Mouse (Mus musculus): ENCODE data around the gene Hsf2bp.
"Not testable (repeated sequence)": the region's sequence is repeated elsewhere in the genome, so short reads cannot be mapped to it uniquely, and the experiment has no call there.

The Hsf2bp gene

GRCm38 (mm10) chr17:32035609-32036508 lies at the start of gene Hsf2bp, which contains the start of gene Rrp1b:
TSS of gene Hsf2bp (minus strand) at chr17:32036349.
TSS of gene Rrp1b (plus strand) at chr17:32036100.
- DNase-seq = peak; percentile 73

DNA sequence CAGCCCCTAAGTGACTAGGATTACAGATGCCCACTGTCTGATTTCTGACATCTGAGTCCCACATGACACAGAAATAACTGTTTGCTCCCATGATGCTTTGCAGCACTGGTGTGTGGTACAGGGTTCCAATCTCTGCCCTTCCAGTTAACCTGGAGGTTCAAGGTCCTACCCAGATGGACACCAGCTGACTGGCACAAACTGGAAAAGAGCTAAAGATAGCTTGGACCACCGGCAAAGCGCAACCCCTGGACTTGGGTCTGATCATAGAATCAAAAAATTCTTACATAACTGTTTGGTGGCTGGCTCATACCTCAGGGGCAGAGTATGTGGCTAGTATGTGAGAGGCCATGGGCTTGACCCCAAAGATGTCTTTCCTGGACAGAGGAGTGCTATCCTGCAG lies 47.2 kb upstream of the Hsf2bp start:
- no peak for DNase-seq

- peak; percentile 49 for DNase-seq
Observed at GRCm38 (mm10) chr17:32075164-32075563, 39.0 kb upstream of the Hsf2bp start.

GRCm38 (mm10) chr17:32074658-32075057 lies 38.5 kb upstream of the Hsf2bp start:
- no peak for DNase-seq

- peak; percentile 94 for DNase-seq
Observed at GRCm38 (mm10) chr17:32073359-32073758, 37.2 kb upstream of the Hsf2bp start.

DNA sequence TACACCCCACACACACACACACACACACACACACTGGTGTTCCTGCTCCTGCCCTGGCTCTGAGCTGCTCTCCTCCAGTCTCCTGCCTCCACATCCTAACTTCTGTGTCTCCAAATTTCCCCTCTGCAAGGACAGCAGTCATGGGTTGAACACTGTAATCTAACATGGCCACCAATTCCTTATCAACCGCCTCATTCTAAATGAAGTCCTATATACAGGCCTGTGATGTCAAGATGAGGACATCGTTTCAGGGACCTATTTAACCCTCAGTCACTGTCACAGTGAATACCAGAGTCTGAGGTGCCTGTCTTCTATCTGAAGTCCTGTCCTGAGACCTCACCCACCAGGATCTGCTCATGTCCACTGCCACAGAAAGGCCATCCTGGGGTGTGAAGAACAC lies 32.7 kb upstream of the Hsf2bp start:
- no peak for DNase-seq

DNA sequence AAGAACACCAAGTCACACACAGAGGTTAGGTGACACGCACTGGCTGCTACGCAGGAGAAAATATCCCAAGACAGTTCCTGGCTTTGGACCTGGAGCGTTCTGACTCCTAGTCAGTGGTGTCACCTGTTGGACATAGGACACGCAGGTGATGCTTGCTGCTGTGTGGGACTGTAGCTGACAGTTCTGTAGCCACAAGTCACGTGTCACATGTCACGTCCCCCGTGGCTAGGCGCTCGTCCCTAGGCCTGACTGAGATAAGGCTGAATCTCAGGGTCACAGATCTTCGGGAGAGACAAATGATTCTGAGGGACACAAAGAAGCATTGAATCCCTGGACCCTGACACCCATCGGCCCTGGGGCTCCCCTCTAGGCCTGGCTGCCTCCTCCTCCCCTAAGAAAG lies 32.2 kb upstream of the Hsf2bp start:
- DNase-seq = no peak

DNA sequence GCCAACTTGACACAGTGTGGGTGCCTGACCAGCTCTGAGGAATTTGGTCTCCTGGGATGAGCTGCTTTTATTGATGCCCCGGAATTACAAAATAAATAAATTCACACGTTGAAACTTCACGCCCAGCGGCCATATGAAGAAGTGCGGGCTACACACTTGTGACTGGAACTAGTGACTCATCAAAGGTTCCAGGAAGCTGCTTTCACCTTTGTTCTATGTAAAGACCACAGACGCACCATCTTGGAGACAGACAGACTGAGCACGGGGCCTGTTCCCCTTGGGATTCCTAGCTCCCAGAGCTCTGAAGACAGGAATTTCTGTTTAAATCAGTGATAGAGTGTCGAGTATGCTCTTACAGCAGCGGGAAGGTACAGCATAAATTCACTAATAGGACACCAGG lies 31.4 kb upstream of the Hsf2bp start:
- DNase-seq = no peak

DNA sequence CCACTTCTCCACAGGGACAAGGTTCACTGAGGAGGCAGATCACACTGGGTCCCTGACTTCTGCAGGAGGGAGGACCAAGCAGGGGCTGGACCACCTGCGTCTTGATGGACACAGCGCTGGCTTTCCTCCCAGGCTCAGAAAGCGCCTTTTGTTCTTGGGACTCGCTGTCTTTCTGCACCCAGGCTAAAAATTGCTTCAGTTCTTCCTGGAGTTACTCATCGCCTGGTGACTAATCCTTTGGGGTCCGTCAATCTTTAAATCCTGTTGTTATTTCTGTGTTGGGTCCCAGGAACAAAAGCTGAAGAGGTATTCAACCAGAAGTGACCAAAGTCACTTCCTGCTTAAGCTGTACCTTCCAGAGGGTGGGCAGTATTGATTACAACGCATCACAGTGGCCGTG lies 28.6 kb upstream of the Hsf2bp start:
- not testable (repeated sequence) for DNase-seq

DNA sequence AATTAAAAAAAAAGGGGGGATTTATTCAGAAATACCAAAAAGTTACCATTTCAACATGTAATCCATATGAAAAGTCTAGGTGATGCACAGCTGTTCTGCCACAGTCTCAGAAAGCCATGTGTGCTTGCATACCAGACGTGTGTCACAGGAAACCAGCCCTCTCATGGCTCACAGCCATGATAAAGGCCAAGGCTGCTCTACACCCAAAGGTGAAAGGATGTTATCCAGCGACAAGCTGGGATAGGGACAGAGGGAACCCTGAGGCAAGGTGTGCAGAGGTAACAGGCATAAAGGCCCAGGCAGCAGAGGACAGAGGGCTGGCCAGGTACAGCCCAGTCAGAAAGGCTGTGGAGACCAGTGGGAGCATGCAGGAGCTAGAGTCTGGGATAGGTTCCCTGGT lies 27.5 kb upstream of the Hsf2bp start:
- DNase-seq = no peak

- DNase-seq = no peak
Observed at GRCm38 (mm10) chr17:32061219-32061618, 25.1 kb upstream of the Hsf2bp start.

GRCm38 (mm10) chr17:32059084-32059483 lies 22.9 kb upstream of the Hsf2bp start:
- no peak for DNase-seq

GRCm38 (mm10) chr17:32057843-32058242 lies 21.7 kb upstream of the Hsf2bp start:
- no peak for DNase-seq

GRCm38 (mm10) chr17:32053677-32054076 lies 17.5 kb upstream of the Hsf2bp start:
- DNase-seq = no peak

DNA sequence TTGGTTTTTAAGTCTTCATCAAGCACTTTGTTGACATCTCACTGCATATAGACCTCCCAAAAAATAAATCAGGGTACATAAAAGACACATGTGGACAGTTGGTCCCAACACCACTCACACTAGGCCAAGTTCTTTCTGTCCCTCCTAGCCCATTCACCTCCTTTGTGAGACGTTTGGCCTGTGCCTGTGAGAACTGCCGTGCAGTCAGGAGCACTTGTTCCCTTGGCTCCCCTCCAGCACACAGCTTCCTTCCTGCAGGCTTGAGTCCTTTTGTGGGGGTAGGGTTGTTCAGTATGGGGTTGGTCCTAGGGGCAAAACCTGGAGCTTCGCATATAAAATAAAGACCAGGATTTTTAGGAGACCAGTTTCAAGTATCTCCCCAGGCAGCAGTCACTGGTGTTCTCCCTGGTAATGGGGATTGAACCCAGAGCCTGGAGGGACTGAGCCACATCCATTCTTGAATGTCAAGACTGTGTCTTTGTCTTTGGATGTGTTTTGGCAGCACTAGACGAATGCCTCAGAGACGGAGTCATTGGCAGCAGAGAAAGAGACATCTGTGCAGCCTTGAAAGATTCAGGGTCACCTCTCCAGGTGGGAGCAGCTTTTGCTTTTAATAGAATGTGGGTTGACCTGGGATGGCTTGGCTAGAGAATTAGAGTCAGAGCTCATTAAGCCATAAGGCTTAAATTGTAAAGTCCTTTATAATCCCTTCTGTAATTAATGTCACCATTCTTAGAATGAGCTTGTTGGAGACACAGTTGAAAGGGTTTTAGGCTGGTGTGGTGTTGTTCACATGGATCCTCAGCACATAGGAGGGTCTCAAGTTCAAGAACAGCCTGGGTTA lies 16.3 kb upstream of the Hsf2bp start:
- peak; percentile 62 for DNase-seq

- no peak for DNase-seq
Observed at GRCm38 (mm10) chr17:32050609-32051008, 14.5 kb upstream of the Hsf2bp start.

GRCm38 (mm10) chr17:32049914-32050313 lies 13.8 kb upstream of the Hsf2bp start:
- DNase-seq = no peak

- DNase-seq = no peak
Observed at GRCm38 (mm10) chr17:32048351-32048750, 12.2 kb upstream of the Hsf2bp start.

DNA sequence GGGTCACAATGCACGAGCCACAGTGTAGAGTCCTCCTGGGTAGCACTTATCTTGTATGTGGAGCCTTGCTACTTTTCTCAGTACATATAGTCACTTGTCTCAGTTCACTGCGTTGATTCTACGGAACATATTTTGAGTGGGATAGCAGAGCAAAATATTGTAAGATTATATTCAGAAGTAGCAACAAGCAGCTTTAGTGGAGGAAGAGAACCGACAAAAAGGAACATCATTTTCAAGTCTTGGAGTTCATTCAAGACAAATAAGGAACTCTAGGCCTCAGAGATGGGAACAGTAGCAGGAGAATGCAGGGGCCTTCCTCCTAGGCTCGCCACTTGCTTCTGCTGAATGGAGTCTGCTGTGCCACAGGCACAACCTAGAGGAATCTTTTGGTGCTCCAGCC lies 10.4 kb upstream of the Hsf2bp start:
- DNase-seq = no peak

- no peak for DNase-seq
Observed at GRCm38 (mm10) chr17:32040263-32040662, 4.1 kb upstream of the Hsf2bp start.

DNA sequence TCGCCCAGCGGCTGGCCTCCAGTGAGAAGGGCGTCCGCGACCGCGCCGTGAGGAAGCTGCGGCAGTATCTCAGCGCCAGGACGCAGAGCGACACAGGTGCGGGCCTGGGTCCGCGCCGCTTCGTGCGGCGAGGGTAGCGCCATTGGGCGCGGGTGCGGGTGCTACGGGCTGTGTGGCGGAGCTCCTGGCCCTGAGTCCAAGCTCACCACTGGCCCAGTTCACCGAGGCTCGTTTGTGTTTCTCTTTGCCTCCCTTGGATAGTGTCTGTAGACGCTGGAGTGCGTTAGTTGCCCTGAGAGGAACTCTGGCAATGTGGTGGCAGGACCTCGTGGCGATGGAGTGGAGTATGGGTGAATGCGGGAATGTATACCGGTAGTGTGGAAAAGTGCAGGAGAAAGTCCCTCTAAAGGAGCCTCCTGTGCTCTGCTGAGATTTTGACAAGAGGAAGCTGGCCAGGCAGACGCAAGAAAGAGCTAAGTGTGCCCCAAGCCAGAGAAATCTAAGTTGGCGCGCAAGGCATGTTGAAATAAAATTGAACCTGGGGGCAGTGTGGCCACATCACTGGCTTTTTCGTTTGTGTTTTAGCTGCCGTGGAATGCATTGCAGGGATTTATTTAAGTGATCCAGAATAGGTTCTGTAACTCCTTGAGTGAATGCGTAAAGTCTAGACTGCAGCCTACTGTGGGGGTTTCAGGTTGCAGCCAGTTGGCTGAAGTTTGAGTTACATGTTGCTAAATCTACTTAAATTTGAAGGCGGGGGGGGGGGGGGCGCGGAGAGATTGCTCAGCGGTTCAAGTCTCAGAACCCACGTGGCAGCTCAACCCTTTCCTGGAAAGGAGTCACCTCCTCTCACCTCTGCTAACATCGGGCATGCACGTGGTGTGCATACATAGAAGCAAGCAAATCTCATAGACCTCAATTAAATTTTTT lies 625 bp upstream of the Hsf2bp start:
- DNase-seq = no peak

DNA sequence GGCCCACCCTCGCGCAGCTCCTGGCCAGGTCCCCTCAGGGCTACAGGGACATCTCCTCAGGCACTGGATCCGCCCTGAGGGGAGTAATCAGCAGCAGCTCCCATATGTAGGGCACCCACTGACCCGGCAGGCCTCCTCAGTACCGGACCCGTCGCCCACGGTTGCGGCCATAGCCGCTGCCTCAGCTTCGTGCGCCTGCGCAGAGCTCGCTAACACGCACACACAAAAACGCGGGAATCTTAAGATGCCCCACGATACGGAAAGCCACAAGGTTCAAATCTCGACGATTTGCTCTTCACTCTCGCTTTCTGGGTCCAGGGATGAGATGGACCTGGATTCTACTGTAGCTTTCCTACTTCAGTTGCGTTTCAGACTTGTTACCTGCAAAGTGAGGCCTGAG lies 1.8 kb downstream of the Hsf2bp start:
- DNase-seq = no peak

DNA sequence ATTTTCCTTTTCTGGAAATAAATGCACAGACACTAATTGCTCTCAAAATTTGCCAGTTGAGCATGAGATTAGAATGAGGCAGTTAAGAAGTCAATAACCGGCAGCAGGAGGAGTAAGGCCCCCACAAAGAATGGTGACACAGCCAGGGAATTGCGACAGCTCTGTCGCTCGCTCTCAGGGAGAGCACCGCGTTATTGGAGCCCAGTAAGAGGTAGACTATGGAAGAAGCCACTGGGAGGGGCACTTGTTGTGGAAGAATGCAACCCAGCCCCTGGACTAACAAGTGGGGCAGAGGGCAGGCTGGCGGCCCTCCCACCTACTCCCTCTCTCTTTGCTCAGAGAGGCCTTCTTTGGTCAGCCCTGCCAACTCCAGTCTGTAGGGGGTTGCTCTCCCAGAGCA lies 4.5 kb downstream of the Hsf2bp start:
- DNase-seq = no peak

Data from lung, postnatal 14 days (tissue).